ENCODE assay signal across 8 mouse cellular contexts in genomic region chr14:75130501-75131318, GRCm38 (mm10). TPM values are rescaled to one million over a fixed set of nuclear protein-coding genes. Genes with fewer than 3 reads are reported as not detected.
A peak's percentile ranks its signal among the peaks of the same experiment; 100 is the strongest.
DNase-seq lines count a peak whose midpoint lies in the region; ATAC-seq and TF ChIP-seq lines count a peak whose summit lies in the region.

Gene Lrrc63 (minus strand): TSS chr14:75130881.
Gene Lcp1 (plus strand): TSS chr14:75131101.

- peak within 1 kb of the TSS; percentile 66 for H3K4me3 ChIP-seq in forebrain, embryonic 13.5 days
- peak within 1 kb of the TSS; percentile 60 for H3K4me3 ChIP-seq in liver, postnatal 0 days (ENCODE audit: low read depth, low read length)
- H3K4me3 ChIP-seq in neural tube, embryonic 13.5 days: peak within 1 kb of the TSS; percentile 60
- H3K4me3 ChIP-seq in testis, adult 2 months (ENCODE audit: control insufficient read depth, low read depth, low read length): peak within 1 kb of the TSS; percentile 88

- peak within 1 kb of the TSS; percentile 87 for H3K4me2 ChIP-seq in forebrain, embryonic 13.5 days
- H3K4me2 ChIP-seq in liver, postnatal 0 days (ENCODE audit: low read depth, low read length): peak within 1 kb of the TSS; percentile 84
- peak within 1 kb of the TSS; percentile 87 for H3K4me2 ChIP-seq in neural tube, embryonic 13.5 days

- peak within 1 kb of the TSS; percentile 67 for H3K9ac ChIP-seq in forebrain, embryonic 13.5 days
- peak within 1 kb of the TSS; percentile 55 for H3K9ac ChIP-seq in liver, postnatal 0 days (replicated peaks)
- H3K9ac ChIP-seq in neural tube, embryonic 13.5 days: peak within 1 kb of the TSS; percentile 70

- peak; percentile 64 for ATAC-seq in CD4-positive, CD25-positive, alpha-beta regulatory T cell, adult 4 months
- peak; percentile 92 for ATAC-seq in forebrain, embryonic 13.5 days
- ATAC-seq in liver, postnatal 0 days: peak; percentile 96
- ATAC-seq in neural tube, embryonic 13.5 days (ENCODE audit: low read depth): peak; percentile 94

- no peak for TF ChIP-seq CTCF in liver, postnatal 0 days (IDR thresholded peaks at IDR 0.05; ENCODE audit: low read depth)
- no peak for TF ChIP-seq CTCF in testis, adult 2 months (IDR thresholded peaks at IDR 0.05; ENCODE audit: control insufficient read depth, insufficient read depth, insufficient replicate concordance, low read depth, low read length)

- H3K4me1 ChIP-seq in forebrain, embryonic 13.5 days: no peaks in the 10 kb centered on the region
- peaks cover 9% of the 10 kb centered on the region for H3K4me1 ChIP-seq in liver, postnatal 0 days (ENCODE audit: insufficient read depth)
- peaks cover 12% of the 10 kb centered on the region for H3K4me1 ChIP-seq in neural tube, embryonic 13.5 days (replicated peaks)
- peaks cover 5% of the 10 kb centered on the region for H3K4me1 ChIP-seq in testis, adult 2 months (ENCODE audit: control insufficient read depth, insufficient read depth, low read length)

- H3K36me3 ChIP-seq in forebrain, embryonic 13.5 days (ENCODE audit: poor library complexity, severe bottlenecking): no peaks in the 10 kb centered on the region
- no peaks in the 10 kb centered on the region for H3K36me3 ChIP-seq in liver, postnatal 0 days (replicated peaks; ENCODE audit: insufficient read depth, low read length)
- no peaks in the 10 kb centered on the region for H3K36me3 ChIP-seq in neural tube, embryonic 13.5 days
- H3K36me3 ChIP-seq in testis, adult 2 months (ENCODE audit: control insufficient read depth, insufficient read depth, low read length): no peaks in the 10 kb centered on the region

- no peaks in the 10 kb centered on the region; the same call in 1 of the 2 replicates for H3K27me3 ChIP-seq in forebrain, embryonic 13.5 days
- H3K27me3 ChIP-seq in liver, postnatal 0 days (ENCODE audit: insufficient read depth, low read length): no peaks in the 10 kb centered on the region
- peaks cover 4% of the 10 kb centered on the region; the same call in 1 of the 2 replicates for H3K27me3 ChIP-seq in neural tube, embryonic 13.5 days
- no peaks in the 10 kb centered on the region for H3K27me3 ChIP-seq in testis, adult 2 months (ENCODE audit: control insufficient read depth, insufficient read depth, low read length)

- intact Hi-C loops in heart, postnatal 10 days (cut with DNase I): no loop called here

- no peaks in the 10 kb centered on the region for H3K9me3 ChIP-seq in forebrain, embryonic 13.5 days (replicated peaks)
- H3K9me3 ChIP-seq in liver, postnatal 0 days (ENCODE audit: low read length): no peaks in the 10 kb centered on the region
- H3K9me3 ChIP-seq in neural tube, embryonic 13.5 days: no peaks in the 10 kb centered on the region

- no peak for TF ChIP-seq EP300 in liver, postnatal 0 days (IDR thresholded peaks at IDR 0.05; ENCODE audit: low read depth)

- under 1% methylated on average over 35 of the region's 42 CpGs for whole genome bisulfite sequencing in forebrain, embryonic 13.5 days
- under 1% methylated on average over 40 of the region's 42 CpGs for WGBS in liver, postnatal 0 days (ENCODE audit: insufficient replicate concordance)
- WGBS in neural tube, embryonic 13.5 days: under 1% methylated on average over 36 of the region's 42 CpGs

- H3K27ac ChIP-seq in forebrain, embryonic 13.5 days: peak within 1 kb of the TSS; percentile 31; the same call in 1 of the 2 replicates
- peak within 1 kb of the TSS; percentile 13 for H3K27ac ChIP-seq in liver, postnatal 0 days (ENCODE audit: low read depth)
- peak within 1 kb of the TSS; percentile 59; the same call in 1 of the 2 replicates for H3K27ac ChIP-seq in neural tube, embryonic 13.5 days (replicated peaks)
- H3K27ac ChIP-seq in testis, adult 2 months (ENCODE audit: control insufficient read depth, insufficient read depth, low read depth, low read length): peak within 1 kb of the TSS; percentile 73

- DNase-seq in c-Kit-positive CD71-positive TER-119-negative erythroid progenitor cells, embryonic 14.5 days (ENCODE audit: low read depth): peak; percentile 51
- DNase-seq in heart, postnatal 10 days: peak; percentile 67 to 77
- DNase-seq in kidney, postnatal 4 days: peak; percentile 85 to 90
- DNase-seq in liver, postnatal 0 days: peak; percentile 94

- peak; percentile 74; the same call in 1 of the 2 replicates for TF ChIP-seq POLR2A in testis, adult 2 months (IDR thresholded peaks at IDR 0.05; ENCODE audit: control insufficient read depth, low read depth, low read length)

RNA-seq across cellular contexts. Expression of gene Lrrc63, which starts in this region (rescaled TPM):
- not detected for polyA plus RNA-seq in CD4-positive, CD25-positive, alpha-beta regulatory T cell, adult 4 months (2017; shearing (Covaris generic))
- polyA plus RNA-seq in forebrain, embryonic 13.5 days (2015; fragmentation: Nextera tagmentation; extraction: Ambion mirVana): 0.10 and 0.11 TPM in 2 replicates
- total RNA-seq in heart, postnatal 10 days (2021): not detected
- polyA plus RNA-seq in liver, postnatal 0 days (2015; fragmentation: Nextera tagmentation; extraction: Ambion mirVana): not detected in 2 replicates
- not detected in 2 replicates for polyA plus RNA-seq in neural tube, embryonic 13.5 days (2015; fragmentation: Nextera tagmentation; extraction: Ambion mirVana)
- polyA plus RNA-seq in testis, adult 2 months (2012; rRNA removed): 36.3 and 42.3 TPM in 2 replicates

RNA-seq across cellular contexts. Expression of gene Lcp1, which starts in this region (rescaled TPM):
- 1,000 to 10,000 TPM; 1,290 to 1,712 TPM for polyA plus RNA-seq in CD4-positive, CD25-positive, alpha-beta regulatory T cell, adult 4 months (2017; shearing (Covaris generic))
- polyA plus RNA-seq in forebrain, embryonic 13.5 days (2015; fragmentation: Nextera tagmentation; extraction: Ambion mirVana): 14.8 and 14.9 TPM in 2 replicates
- total RNA-seq in heart, postnatal 10 days (2021): 10 to 100 TPM; 17.1 to 18.5 TPM
- 39.4 and 45.5 TPM in 2 replicates for polyA plus RNA-seq in liver, postnatal 0 days (2015; fragmentation: Nextera tagmentation; extraction: Ambion mirVana)
- polyA plus RNA-seq in neural tube, embryonic 13.5 days (2015; fragmentation: Nextera tagmentation; extraction: Ambion mirVana): 18.8 and 20.9 TPM in 2 replicates
- polyA plus RNA-seq in testis, adult 2 months (2012; rRNA removed): 0.68 and 0.90 TPM in 2 replicates

Comparison
In these comparisons a context has a peak if more than half of its experiments do, and no peak if none do; other contexts are left out.
1. Peak in every context shown above with its lines: DNase-seq, ATAC-seq, H3K4me3 ChIP-seq and H3K27ac ChIP-seq.
2. RNA of gene Lrrc63 (polyA plus RNA-seq): 36.3 to 42.3 TPM in testis, adult 2 months; 0.10 to 0.11 TPM in forebrain, embryonic 13.5 days, not detected in neural tube, embryonic 13.5 days, not detected in liver, postnatal 0 days and not detected in CD4-positive, CD25-positive, alpha-beta regulatory T cell, adult 4 months; every median in the first group is over 10 times any median in the second.
3. RNA of gene Lcp1 (polyA plus RNA-seq): 1,290 to 1,712 TPM in CD4-positive, CD25-positive, alpha-beta regulatory T cell, adult 4 months; 39.4 to 45.5 TPM in liver, postnatal 0 days, 18.8 to 20.9 TPM in neural tube, embryonic 13.5 days, 14.8 to 14.9 TPM in forebrain, embryonic 13.5 days and 0.68 to 0.90 TPM in testis, adult 2 months; every median in the first group is over 10 times any median in the second.
4. H3K27ac ChIP-seq: peak in every context shown above with its lines; median percentile 73 in testis, adult 2 months; 59 in neural tube, embryonic 13.5 days; 31 in forebrain, embryonic 13.5 days; 13 in liver, postnatal 0 days.